Mouse (Mus musculus) neutrophil, adult 5-6 weeks (primary cell): Measurements from ENCODE around the gene Gm12216. TPM values are rescaled to one million over a fixed set of nuclear protein-coding genes. Genes with fewer than 3 reads are reported as not detected.

ENCODE experiments used
- ATAC-seq: fragments of 151-379, 151-347 bp; 2 replicates; pipeline ENCODE4 v1.8.0; 2017; ENCODE audit warnings: mild to moderate bottlenecking, moderate TSS enrichment; ENCODE audit not compliant: insufficient number of reproducible peaks, poor library complexity, low FRiP score, severe bottlenecking; ENCODE audit errors: extremely low read depth
- total RNA-seq: library from RNA; stranded (forward); fragments of 200-1000 nt; gene quantifications from 2 replicates; pipeline ENCODE4 v1.2.3, GENCODE M21; 2017

Gene Gm12216
- total RNA-seq, 1 experiment from 2014 or later = 12.6 TPM

DNA sequence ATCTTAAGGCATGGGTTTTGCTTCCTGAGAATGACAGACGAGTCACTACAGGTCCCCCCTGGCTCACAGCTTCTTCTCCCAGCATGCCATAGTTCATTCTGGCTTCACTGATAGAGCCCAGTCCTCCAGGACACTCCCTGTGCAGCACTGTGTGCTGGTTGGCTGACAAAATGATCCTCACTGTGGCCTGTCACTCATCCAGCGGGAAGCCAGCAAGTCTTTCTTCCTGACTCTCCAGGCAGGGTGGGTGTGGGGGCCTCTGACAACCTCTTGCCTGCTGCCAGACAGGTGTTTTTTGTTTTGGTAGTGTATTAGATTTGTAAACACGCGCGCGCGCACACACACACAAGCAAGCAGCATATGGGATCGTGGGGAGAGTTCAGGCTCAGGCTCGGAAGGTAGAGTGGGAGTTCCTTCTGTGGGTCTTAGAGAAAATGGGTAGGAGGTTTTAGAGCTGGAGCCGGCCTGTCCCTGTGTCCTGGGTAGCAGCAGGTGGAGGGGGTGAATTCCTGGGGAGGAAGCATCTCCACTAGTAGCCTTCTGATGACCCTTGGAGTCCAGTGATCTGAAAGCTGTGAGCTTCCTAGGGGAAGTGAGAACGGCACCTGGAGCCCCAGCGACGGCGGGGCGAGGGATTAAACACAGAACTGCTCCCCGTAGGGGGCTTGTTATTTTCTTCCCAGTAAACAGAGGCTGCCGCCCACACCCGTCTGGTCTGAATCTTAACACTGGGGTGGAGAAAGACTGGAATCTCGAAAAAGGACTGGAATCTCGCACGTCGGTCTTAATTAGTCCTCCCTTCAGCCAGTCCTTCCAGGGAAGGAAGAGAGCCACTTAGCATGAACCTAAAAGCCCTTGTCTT is 99.3 kb downstream of the Gm12216 start:
- ATAC-seq = no peak

DNA sequence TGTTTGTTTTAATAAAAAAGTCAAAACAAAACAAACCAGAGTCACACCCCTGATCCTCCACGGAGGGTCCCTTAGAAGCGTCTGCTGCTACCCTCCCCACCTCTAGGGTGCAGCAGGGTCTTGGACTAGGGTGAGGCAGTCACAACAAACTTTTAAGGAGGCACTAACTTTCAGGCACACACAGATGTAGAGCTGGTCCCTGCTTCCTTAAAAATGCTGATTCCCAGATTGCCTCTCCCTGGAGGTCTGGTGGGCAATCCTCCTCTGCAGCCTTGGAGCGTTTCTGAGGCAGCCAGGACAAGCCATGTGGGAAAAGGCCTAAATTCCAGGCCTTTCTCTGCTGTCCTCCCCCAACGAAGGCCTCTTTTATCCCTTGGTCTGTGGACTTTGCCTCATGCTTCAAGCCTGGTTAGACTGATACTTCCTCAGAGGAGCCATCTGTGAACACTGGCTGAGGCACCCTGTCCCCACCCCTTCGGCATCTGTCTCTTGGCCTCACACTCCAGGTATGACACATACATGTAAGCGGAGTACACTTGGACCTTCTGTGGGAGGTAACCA is 100.2 kb downstream of the Gm12216 start:
- no peak for ATAC-seq

DNA sequence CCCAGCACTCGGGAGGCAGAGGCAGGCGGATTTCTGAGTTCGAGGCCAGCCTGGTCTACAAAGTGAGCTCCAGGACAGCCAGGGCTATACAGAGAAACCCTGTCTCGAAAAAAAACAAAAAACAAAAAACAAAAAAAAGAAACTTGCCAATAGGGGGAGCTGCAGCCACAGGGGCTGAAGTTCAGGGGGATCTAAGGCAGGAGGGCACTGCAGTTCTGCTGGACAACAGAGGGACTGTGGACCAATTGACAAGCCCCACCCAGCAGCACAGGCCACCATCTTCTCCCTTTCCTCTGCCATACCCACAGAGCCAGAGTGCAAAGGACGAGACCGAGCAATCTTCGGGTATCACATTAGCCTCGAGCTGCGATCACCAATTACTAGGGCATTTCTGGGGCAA is 101.0 kb downstream of the Gm12216 start:
- ATAC-seq = peak; percentile 48

DNA sequence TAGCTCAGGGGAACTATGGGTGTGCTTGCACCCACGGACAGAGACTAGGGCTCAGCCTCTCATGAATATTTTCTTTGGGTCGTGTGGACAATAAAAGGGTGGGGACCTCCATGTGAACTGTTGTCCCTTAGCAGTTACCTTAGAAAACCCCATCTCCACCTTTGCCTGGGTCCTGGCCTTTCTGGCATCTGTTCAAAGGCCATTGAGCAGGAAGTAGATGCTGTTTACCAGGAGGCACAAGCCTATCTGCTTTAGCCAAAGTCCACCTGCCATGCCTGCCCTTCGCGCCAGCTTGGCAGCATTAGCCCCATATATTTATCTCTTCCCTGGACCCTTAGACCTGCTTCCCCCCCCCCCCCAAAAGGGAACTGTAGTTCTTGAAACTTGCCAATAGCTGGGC is 101.4 kb downstream of the Gm12216 start:
- no peak for ATAC-seq

DNA sequence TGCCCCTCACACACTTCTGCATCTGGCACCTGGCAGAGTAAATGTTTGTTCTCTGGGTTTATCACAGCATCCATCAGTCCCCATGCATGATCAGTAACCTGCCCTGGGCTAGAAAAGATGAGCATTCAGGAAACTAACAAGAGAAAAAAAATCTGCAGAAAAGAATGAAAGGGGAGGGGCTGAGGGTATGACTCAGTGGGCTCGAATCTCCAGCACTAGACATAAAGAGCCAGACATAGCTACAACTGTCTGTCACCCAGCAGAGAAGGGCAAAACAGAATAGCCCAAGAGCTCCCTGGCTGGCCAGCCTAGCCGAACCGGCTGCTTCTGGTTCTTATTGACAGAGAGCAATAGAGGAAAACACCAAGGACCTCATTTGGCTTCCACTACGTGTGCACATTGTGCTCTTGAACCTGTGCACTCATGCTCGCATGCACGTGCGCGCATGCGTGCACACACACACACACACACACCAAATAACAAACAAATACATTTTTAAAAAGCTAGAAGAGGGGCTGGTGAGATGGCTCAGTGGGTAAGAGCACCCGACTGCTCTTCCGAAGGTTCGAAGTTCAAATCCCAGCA is 104.0 kb downstream of the Gm12216 start:
- ATAC-seq = no peak

DNA sequence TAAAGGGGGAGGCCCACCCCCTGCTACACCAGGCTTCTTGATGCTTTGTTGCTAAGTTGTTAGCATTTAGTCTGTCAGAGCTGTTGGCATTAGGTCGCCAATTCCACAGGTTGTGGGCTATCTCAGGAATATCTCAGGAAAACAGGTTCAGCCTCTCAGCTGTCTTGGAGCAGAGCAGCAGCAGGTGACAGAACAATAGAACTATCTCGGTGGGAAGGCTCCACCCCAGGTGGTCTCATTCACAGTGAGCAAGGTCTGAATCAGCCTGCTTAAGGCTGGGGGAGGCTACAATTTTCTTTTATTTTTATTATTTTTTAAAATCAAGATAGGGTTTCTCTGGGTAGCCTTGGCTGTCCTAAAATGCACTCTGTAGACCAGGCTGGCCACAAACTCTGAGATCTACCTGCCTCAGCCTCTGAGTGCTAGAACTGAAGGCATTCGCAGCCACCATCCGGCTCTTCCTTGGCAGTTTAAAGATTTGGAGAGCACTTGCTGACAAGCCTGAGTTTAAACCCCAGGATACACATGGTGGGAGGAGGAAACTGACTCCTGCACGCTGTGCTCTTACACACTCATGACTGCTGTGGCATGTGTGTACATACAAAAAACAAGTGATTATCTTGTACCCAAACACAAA is 109.2 kb downstream of the Gm12216 start:
- no peak for ATAC-seq

DNA sequence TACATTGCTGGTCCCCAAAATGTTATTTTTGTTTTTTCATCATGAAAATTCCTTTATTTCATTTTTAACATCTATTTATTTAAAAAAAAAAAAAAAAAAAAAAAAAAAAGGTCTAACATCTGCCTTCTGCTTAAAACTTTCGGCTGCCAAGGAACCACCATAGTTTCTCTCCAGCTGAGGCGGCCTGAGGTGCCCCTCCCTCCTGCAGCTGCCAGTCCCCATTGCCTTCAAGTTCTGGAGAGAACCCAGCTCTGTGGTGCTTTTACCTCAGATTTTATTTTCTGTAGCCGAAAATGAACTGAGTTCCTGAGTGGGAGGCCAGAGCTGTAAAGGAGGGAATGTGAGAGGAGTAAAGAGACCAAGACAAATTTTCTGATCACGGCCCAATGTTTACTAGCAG is 109.8 kb downstream of the Gm12216 start:
- no peak for ATAC-seq

DNA sequence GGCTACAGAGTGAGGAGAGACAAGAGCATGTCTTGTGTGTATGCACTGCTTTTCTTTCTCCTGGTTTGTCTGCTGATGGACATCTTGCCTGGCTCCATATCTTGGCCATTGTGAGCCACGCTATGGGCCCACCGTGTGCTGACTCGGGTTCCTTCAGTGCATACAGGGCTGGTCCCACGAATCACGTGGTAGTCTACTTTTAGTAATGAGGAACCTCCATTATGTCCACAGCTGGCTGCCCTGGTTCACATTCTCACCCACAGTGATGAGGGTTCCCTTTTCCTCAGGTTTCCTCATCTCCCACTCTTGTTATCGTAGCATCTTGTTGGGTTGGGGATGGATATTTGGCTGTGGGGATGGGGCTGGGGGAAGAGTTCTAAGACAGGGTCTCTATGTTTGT is 110.4 kb downstream of the Gm12216 start:
- ATAC-seq = peak; percentile 82

DNA sequence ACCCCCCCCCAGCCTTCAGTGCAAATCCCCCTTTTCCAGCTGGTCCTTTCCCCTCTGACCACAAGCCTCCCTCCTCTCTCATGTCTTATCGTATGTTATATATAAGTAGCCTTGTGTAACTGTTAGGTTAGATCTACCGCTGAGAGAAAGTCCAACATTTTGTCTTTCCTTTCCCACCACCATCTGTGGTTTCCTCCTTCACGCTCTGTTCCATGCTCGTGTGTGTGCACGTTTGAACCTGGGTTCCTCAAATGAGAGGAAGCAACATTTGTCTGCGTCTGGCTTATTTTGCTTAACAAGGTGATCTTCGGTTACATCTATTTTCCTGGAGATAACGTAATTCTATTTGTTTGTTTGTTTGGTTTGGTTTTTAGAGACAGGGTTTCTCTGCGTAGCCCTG is 111.1 kb downstream of the Gm12216 start:
- peak; percentile 43; the same call in 1 of the 2 replicates for ATAC-seq

DNA sequence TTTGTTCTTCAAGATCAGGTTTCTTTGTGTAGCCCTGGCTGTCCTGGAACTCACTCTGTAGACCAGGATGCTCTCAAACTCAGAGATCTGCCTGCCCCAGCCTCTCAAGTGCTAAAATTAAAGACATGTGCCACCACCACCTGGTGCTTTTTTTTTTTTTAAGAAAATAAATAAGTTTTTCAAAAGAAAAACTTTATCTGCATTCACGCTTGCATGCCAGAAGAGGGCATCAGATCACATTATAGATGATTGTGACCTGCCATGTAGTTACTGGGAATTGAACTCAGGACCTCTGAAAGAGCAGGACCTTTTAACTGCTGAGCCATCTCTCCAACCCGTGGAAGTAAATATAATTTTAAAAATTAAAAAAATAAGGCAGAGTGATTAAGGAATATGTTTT is 113.8 kb downstream of the Gm12216 start:
- no peak for ATAC-seq

DNA sequence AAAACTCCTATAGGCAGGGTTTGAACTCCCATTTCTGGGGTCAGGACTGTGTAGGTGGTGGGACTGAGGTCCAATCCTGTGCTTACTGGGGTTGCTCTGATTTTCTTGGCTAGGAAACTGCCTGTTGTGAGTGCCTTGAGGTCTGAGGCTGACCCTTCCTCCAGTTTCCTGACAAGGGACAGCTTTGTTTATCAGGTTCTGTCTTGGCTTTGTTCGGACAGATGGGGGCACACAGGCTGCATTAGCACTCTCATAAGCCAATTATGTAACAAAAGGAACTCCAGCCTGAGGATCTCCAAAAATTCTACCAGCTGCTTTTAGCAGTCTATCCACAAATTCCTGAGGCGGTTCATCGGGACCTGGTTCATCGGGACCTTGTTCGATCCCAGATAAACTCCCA is 116.7 kb downstream of the Gm12216 start:
- ATAC-seq = no peak

DNA sequence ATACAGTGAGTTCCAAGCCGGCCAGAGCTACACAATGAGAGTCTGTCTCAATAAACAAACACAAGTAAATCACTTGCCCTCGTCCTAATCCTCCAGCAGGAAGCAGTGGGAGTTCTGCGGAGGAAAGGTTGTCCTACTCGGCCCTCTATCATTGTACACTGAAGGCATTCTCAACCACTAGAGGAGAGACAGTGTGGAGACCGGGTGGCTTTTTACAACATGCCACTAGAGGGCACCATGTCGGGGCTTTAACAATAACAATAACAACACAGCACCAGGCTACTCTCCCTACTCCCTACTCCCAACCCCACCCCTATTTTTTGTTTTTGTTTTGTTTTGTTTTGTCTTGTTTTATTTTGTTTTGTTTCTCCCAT is 121.5 kb downstream of the Gm12216 start:
- ATAC-seq = peak; percentile 64; the same call in 1 of the 2 replicates

DNA sequence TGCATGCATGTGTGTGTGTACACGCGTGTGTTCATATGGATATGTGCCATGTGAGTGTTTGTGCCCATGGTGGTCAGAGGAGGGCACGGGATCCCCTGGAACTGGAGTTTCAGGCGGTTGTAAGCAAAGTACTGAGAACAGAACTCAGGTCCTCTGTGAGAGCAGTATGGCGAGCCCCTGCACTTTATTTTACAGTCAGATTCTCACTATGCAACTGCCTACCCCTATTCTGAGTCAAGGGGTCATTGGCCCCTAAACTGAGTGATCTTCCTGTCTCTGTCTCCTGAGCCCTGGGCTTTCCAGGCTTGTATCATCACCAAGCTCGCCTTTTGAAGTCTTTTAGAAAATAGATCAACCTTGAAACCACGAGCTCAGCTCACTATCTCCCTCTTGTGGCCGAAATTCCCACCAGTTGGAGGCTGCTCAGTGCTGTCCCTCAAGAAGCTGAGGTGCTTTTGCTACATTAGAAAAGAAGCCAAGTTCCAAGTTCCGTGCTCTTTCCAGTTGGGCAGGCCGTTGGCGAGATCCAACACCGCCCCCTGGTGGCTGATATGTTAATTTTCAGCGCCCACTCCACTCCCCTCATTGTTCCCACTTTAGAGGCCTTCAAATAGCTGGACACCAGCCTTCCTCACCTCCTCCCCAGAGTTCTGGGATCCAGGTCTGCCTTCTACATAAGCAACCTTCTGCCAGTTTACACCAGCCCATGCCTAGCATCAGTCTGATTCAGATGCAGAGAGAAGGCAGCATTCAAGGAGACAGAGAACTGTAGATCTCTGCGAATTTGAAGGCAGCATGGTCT is 122.1 kb downstream of the Gm12216 start:
- peak; percentile 63 for ATAC-seq

DNA sequence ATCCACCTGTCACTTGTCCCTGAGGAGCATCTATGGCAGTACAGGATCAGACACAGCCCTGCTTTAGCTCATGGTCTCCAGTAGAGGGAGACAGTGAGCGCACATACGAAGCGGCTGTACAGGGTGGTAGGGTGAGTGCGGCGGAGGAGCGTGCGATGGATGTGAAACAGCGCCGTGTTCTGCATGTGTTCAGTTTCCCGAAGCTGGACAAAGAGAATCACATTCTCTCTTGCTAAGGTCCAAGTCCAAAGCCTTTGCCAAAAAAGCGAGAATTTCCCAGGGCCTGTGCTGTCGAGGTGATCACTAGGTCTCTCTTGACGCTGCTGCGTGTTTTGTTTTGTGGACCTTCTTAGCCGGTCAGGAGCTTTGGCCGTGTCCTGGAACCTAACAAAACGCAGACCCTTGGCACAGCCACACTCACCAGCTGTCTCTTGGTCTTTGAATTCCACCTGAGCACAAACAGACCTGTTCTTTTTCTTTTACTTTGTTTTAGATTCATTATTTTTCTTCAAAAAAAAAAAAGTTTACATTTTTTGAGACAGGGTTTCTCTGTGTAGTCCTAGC is 123.3 kb downstream of the Gm12216 start:
- ATAC-seq = peak; percentile 85

DNA sequence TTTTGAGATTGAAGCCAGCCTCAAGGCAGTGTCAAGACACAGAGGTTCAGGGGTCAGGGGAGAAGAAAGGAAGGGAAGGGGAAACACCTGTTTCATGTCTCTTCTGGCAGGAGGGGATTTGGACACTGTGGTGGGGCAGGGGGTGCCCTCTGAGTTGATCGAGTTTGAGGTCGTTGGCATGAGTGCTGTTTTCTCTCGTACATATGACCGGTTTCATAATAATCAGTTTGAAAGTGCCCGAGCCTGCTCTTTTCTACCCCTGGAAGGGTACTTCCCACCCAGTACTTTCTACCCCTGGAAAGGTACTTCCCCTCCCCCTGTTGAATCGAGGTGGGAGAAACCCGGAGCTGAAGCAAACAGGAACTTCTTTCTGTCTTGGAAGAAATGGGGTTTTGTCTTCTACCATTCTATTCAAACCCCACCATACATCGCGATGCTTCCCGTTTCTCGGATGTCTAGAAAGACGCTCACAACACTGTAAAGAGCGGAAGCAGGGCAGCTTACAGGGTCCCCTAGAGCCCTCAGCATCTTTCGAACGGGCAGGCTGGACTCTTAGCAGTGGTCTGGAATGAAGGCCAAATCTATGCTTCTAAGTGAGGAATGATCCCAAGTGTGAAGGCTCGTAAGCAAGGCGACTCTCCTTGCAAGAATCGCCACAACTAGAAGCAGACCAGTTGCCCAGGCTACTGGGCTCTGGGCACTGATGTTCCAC is 123.9 kb downstream of the Gm12216 start:
- no peak for ATAC-seq

DNA sequence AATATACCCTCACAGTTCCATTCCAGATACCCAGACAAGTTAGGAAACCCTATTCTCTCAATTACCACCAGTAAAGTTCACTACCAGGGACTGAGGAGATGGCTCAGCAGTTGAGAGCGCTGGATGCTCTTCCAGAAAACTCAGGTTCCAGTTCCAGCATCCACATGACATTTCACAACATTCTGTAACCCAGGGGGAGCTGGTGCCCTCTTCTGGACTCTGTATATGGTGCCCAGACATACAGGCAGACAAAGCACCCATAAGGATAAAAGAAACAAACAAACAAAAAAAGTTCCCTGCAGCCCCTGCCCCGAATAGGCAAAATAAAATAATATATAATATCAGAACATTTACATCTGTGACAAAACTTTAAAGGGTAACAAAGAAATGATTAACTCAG is 124.6 kb downstream of the Gm12216 start:
- no peak for ATAC-seq

DNA sequence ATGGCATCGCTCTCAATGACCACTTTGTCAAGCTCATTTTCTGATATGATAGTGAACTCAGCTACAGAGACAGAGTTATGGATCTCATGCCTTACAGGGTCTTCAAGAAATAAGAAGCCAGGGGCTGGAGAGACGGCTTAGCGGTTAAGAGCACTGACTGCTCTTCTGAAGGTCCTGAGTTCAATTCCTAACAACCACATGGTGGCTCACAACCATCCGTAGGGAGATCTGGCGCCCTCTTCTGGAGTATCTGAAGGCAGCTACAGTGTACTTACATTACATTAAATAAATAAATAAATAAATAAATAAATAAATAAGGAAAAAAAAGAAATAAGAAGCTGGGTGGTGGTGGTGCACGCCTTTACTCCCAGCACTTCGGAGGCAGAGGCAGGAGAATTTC is 125.2 kb downstream of the Gm12216 start:
- ATAC-seq = no peak
